Mouse (Mus musculus) embryonic facial prominence, embryonic 12.5 days (tissue): ENCODE measurements around the gene Clp1. TPM values are rescaled to one million over a fixed set of nuclear protein-coding genes. Genes with fewer than 3 reads are reported as not detected.

Source experiments
- ATAC-seq: fragments of 200-750 bp; cut with Nextera tagmentation; 2 replicates; pipeline ENCODE4 v1.8.0; 2017; ENCODE audit not compliant: insufficient number of reproducible peaks, insufficient read depth, low FRiP score, low TSS enrichment
- H3K27ac ChIP-seq: fragments of 300-500 bp; sonication (generic); 2 replicates; pipeline ENCODE4 v1.5.1; 2016; ENCODE audit warnings: mild to moderate bottlenecking
- H3K27me3 ChIP-seq: fragments of 300-500 bp; sonication (generic); 2 replicates; pipeline ENCODE4 v1.6.1; 2016; ENCODE audit warnings: mild to moderate bottlenecking, moderate library complexity
- H3K36me3 ChIP-seq: fragments of 300-500 bp; sonication (generic); 2 replicates; pipeline ENCODE4 v1.6.1; 2016; ENCODE audit warnings: mild to moderate bottlenecking
- H3K4me1 ChIP-seq: fragments of 300-500 bp; sonication (generic); 2 replicates; pipeline ENCODE4 v1.6.1; 2016
- H3K4me2 ChIP-seq: fragments of 300-500 bp; sonication (generic); replicated peaks from 2 replicates; pipeline ENCODE4 v1.6.1; 2016; ENCODE audit warnings: mild to moderate bottlenecking, moderate library complexity
- H3K4me3 ChIP-seq: fragments of 300-500 bp; sonication (generic); 2 replicates; pipeline ENCODE4 v1.5.1; 2016; ENCODE audit warnings: mild to moderate bottlenecking
- H3K9ac ChIP-seq: fragments of 300-500 bp; sonication (generic); 2 replicates; pipeline ENCODE4 v1.6.1; 2016; ENCODE audit warnings: mild to moderate bottlenecking, moderate library complexity
- H3K9me3 ChIP-seq: fragments of 300-500 bp; sonication (generic); 2 replicates; pipeline ENCODE4 v1.6.1; 2016; ENCODE audit warnings: mild to moderate bottlenecking, moderate library complexity
- WGBS: fragments of 180-500 bp; shearing (Covaris S2); methylation state at CpG from one replicate; pipeline ENCODE4 v1.1.7; 2016; 5-methylcytosine and 5-hydroxymethylcytosine counted together
- polyA plus RNA-seq: library from polyadenylated mRNA; unstranded; fragments of >200 nt; fragmentation: Nextera tagmentation; extraction: Ambion mirVana; gene quantifications from 2 replicates; pipeline ENCODE4 v1.2.1, GENCODE M21; 2016

Clp1 gene
- polyA plus RNA-seq, 1 experiment from 2014 or later = 43.8 TPM

DNA sequence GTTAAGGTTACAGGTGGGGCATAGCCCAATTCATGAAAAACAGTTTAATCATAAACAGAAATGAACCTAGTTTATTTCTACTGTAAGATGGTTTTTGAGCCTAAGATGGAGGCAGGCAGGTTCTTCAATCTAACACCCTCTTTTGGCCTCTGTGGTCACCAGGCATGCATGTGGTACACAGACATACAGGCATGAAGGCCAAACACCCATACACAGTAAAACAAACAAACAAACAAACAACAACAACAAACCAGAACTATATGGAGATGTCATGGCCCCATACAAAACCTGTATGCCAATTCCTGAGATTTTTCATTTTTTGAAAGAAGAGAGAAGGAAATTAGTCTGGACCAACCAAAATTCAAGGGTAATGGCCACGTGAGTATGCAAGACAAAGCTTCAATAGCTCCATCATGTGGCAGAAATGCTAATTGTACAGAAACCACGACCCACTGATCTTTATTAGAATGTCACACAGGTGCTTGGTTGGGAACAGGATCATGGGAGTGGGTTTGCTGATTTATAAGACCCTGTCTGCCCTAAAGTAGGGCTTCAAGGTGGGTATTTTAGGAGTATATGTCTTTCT, 31.5 kb upstream of the Clp1 start:
- no peaks in the 10 kb centered on the region for H3K36me3 ChIP-seq
- no peaks in the 10 kb centered on the region for H3K4me1 ChIP-seq
- ATAC-seq = no peak
- no peak overlapping the region for H3K9ac ChIP-seq
- no peak overlapping the region for H3K27ac ChIP-seq
- H3K9me3 ChIP-seq = no peaks in the 10 kb centered on the region
- no peak overlapping the region for H3K4me2 ChIP-seq
- H3K4me3 ChIP-seq = no peak overlapping the region
- 3% methylated on average over 2 of the region's 2 CpGs for WGBS
- H3K27me3 ChIP-seq = no peaks in the 10 kb centered on the region

DNA sequence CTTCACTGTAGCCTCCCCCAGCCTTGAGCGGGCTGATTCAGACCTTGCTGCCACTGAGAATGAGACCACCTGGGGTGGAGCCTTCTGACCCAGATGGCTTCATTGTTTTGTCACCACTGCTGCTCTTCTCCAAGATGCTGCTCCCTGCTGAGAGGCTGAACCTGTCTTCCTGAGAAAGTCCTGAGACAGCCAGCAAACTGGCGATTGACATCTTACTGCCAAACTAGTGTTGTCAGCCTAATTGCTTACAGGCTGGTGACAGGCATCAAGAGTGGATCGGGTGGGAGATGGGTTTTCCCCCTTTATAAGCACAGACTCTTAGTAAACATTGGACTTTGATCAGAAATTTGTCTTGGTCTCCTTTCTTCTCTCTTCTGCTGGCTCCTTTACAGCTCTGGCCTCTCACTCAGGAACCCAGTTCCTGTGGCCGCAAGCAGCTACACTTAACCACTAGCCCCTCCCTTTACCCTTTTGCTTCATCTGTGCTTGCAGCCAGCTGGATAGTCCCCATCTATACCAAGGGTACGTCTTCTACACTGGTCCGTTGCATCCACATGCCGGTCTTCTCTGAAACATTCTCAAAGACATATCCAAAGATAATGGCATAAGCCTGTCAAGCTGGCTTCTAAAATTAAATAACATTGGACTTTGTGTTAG, 30.0 kb upstream of the Clp1 start:
- 51% methylated on average over 7 of the region's 7 CpGs for WGBS

DNA sequence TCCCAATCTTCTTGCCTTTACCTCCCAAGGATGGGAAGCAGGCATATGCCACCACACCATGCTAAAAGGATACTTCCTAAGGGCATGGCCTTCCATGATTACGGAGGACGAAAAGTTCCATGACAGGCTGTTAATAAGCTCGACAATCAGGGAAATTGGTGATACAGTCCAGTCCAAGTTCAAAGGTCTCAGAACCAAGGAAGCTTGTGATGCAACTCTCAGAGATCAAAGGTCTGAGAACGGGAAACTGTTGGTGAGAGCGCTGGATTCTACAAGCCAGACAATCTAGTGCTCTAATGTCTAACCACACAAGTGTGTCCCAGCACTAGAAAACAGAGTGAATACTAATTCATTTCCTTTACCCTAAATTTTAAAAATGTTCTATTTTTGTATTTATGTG, 29.1 kb upstream of the Clp1 start:
- Histone ChIP-seq H3K9ac (no peak overlapping the region), H3K4me3 (no peak overlapping the region), H3K4me2 (no peak overlapping the region), H3K4me1 (no peaks in the 10 kb centered on the region), H3K27me3 (no peaks in the 10 kb centered on the region), H3K36me3 (no peaks in the 10 kb centered on the region), H3K9me3 (no peaks in the 10 kb centered on the region), H3K27ac (no peak overlapping the region)
- ATAC-seq = no peak
- WGBS = 63% methylated on average over 5 of the region's 5 CpGs

More for the DNA sequence above, 30.0 kb upstream of the Clp1 start:
- Histone ChIP-seq H3K27ac (no peak overlapping the region), H3K9ac (no peak overlapping the region), H3K4me2 (no peak overlapping the region), H3K27me3 (no peaks in the 10 kb centered on the region), H3K36me3 (no peaks in the 10 kb centered on the region), H3K4me3 (no peak overlapping the region), H3K4me1 (no peaks in the 10 kb centered on the region), H3K9me3 (no peaks in the 10 kb centered on the region)
- ATAC-seq = no peak

DNA sequence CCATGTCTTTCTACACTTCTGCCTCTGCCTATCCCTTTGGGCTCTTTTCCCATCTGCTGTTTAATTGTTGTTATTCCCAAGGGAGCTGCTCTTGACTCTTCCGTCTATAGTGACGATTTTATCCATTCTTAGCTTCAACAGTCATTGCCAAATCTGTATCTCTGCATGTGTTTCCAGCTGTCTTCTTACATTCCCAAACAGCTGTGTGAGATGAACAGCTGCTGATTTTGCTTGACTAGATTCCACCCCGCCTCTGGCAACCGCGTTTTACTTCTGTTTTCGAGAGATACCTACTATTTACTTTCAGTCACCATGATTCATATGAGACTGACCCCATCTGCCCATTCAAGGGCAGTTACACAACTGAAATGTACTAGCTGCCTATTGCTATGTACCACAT, 23.0 kb upstream of the Clp1 start:
- Histone ChIP-seq H3K4me2 (no peak overlapping the region), H3K4me1 (no peaks in the 10 kb centered on the region), H3K27me3 (no peaks in the 10 kb centered on the region), H3K27ac (no peak overlapping the region), H3K4me3 (no peak overlapping the region), H3K36me3 (no peaks in the 10 kb centered on the region), H3K9me3 (no peaks in the 10 kb centered on the region), H3K9ac (no peak overlapping the region)
- 78% methylated on average over 6 of the region's 6 CpGs for WGBS
- ATAC-seq = no peak

DNA sequence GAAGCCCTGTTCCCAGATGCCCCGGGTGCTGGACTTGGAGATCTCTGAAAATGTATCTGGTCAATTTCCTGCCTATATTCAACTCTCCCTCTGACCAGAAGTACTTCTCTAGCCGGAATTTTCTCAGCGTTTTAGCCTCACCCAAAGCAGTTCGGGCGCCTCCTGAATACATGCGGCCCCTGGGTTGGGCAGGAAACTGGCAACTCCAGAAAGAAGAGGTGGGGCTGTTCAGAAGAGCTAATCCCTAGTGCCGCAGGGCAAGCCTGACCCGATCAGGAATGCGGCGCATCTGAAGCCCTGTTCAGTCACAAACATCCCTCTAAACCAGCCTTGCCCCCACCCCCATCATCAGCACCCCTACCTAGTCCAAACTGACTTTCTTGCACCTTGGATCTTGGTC, 17.0 kb upstream of the Clp1 start:
- H3K27me3 ChIP-seq = no peaks in the 10 kb centered on the region
- 0 out of 2 replicates have a peak, but pooled peaks have one; percentile 5 for ATAC-seq
- H3K4me3 ChIP-seq = peak overlapping the region; percentile 82
- peak overlapping the region; percentile 53 for H3K9ac ChIP-seq
- H3K4me2 ChIP-seq = peak overlapping the region; percentile 97
- WGBS = under 1% methylated on average over 10 of the region's 10 CpGs
- H3K36me3 ChIP-seq = peaks cover 14% of the 10 kb centered on the region; the same call in 1 of the 2 replicates
- peaks cover 36% of the 10 kb centered on the region for H3K4me1 ChIP-seq
- peak overlapping the region; percentile 100 for H3K27ac ChIP-seq
- no peaks in the 10 kb centered on the region for H3K9me3 ChIP-seq

DNA sequence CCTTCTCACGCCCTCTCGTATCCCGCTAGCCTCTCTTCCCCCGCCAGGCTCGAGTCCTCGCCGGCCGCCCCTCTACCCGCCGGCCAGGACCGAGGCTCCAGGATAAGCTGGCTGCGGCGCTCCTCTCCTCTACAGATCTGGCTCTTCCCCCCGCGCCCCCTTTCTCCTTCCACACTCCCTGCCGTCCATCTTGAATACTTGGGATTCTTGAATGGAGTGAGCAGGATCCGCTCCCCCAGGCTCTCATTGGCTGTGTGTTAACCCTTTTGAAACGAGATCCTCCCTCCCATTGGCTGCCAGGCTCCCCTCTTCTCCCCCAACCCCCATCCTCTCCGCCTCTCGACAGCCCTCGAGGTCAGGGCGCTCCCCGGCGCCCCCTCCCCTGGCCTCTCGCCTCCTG, 16.4 kb upstream of the Clp1 start, which contains the start of gene Gm19426:
Gm19426 (minus strand) TSS at position 95 of the 400 bp plus-strand sequence.
- Histone ChIP-seq H3K9ac (peak within 1 kb of the TSS; percentile 98), H3K4me1 (peaks cover 42% of the 10 kb centered on the region), H3K9me3 (no peaks in the 10 kb centered on the region), H3K4me2 (peak within 1 kb of the TSS; percentile 97), H3K36me3 (peaks cover 14% of the 10 kb centered on the region; the same call in 1 of the 2 replicates), H3K4me3 (peak within 1 kb of the TSS; percentile 82), H3K27me3 (no peaks in the 10 kb centered on the region), H3K27ac (peak within 1 kb of the TSS; percentile 100)
- 1% methylated on average over 25 of the region's 25 CpGs for WGBS
- peak; percentile 89 for ATAC-seq

DNA sequence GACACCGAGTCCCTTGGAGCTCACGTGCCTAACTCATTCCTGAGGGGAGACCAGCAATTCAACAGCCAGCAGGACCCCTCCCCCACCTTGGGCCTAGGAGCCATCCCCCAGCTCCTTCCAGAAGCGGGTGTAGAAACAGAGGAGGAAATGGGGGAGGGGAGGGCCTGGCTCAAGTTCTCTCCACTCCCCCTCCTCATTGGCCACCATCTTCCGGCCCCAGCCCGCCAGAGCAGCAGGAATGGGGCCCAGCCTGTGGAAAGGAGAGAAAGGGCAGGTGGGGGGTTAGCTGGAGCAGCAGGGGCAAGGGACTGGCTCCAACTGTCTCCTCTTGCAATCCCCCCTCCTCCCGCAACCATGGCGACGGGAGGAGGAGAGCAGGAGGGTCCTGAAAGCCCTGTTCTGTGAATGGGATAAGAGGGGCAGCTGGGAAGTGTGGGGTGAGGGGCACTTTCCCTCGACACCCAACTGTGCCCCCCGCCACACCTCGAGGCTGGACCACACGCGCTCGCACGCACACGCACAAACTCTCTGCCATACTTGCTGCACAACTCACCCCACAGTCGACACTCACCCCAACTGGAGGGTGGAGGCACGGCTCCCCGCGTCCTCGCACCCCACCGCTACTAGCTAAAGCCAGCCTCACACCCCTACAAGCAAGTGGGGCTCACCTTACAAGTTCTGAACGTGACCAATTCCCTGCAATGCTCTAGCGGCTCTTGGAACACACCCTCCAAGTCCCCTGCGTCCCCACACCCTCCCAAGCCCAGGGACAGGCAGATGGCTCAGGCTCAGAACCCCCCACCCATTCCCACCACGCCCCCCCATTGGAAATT, 15.5 kb upstream of the Clp1 start:
- Histone ChIP-seq H3K4me3 (peak overlapping the region; percentile 82), H3K4me1 (peaks cover 51% of the 10 kb centered on the region), H3K4me2 (peak overlapping the region; percentile 97)

DNA sequence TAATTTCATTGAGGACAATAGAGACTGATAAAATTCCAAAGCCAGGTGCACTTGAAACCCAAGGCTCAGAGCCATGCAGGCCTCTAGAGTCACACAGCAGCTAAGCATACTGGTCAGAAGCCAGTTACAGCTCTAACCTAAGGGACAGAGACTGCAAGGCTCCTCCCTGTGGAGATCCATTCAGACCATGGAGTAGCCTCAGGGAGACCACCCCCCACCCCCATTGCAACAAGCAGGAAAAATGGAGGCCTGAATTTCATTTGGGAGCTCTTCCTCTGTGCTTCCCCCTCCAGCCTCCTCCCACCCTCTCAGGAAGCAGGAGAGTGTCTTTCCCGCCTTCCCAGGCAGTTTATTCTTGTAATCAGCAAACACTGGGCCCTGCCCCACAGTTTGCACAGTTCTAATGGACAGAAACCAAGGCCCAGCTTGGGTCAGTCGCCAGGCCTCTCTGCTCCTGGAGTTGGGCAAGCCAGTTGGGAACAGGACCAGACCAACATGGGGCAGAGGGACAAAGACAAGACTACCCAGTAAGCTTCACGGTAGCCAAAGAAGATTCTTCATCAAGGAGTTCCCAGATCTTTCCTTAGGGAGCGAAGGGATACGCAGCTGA, 14.8 kb upstream of the Clp1 start:
- ATAC-seq = no peak
- peak overlapping the region; percentile 98 for H3K9ac ChIP-seq
- peaks cover 14% of the 10 kb centered on the region; the same call in 1 of the 2 replicates for H3K36me3 ChIP-seq
- H3K9me3 ChIP-seq = no peaks in the 10 kb centered on the region
- H3K4me1 ChIP-seq = peaks cover 58% of the 10 kb centered on the region
- peak overlapping the region; percentile 82 for H3K4me3 ChIP-seq
- H3K27me3 ChIP-seq = no peaks in the 10 kb centered on the region
- H3K27ac ChIP-seq = peak overlapping the region; percentile 100
- WGBS = 0% methylated on average over 5 of the region's 5 CpGs
- H3K4me2 ChIP-seq = peak overlapping the region; percentile 97

More for the DNA sequence above, 15.5 kb upstream of the Clp1 start:
- no peaks in the 10 kb centered on the region for H3K9me3 ChIP-seq
- peak overlapping the region; percentile 98 for H3K9ac ChIP-seq
- no peaks in the 10 kb centered on the region for H3K27me3 ChIP-seq
- peak; percentile 82 for ATAC-seq
- under 1% methylated on average over 24 of the region's 26 CpGs for WGBS
- peaks cover 14% of the 10 kb centered on the region; the same call in 1 of the 2 replicates for H3K36me3 ChIP-seq
- H3K27ac ChIP-seq = peak overlapping the region; percentile 100

DNA sequence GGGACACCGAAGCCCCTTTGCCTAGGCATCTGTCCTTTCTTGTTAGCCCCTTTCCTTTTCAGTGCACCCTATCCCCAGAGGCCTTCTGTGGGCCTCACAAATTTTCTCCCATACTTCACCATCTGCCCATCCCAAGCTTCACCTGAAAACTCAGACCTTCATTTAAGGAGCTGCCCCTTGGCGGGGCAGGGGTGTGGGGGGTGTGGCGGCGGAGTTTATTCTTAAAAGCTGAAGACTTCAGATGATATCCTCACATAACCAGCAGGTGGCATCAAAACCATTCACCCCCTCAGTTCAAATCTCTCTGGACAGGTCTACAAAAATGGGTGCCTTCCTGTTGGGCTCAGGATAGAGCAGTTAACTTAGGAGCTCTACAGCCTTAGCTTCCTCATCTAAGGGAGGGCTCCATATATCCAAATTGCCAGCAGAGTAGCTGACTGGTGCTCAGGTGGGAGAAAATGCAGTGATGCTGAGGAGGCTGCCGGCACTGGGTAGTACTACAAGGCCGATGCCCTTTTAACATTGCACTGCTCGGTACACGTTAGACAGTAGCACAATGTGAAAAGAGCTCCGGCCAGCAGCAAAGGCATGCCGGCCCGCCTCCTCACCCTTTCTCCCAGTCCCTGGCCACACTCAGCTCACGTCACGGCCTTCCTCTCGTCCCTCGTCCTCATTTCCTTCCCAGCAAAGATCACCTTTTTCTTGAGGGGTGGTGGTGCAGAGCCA, 13.6 kb upstream of the Clp1 start:
- H3K27ac ChIP-seq = peak overlapping the region; percentile 100
- peaks cover 14% of the 10 kb centered on the region; the same call in 1 of the 2 replicates for H3K36me3 ChIP-seq
- ATAC-seq = no peak
- peak overlapping the region; percentile 98 for H3K9ac ChIP-seq
- H3K9me3 ChIP-seq = no peaks in the 10 kb centered on the region
- peak overlapping the region; percentile 97 for H3K4me2 ChIP-seq
- 73% methylated on average over 15 of the region's 15 CpGs for WGBS
- H3K4me1 ChIP-seq = peaks cover 70% of the 10 kb centered on the region
- H3K27me3 ChIP-seq = no peaks in the 10 kb centered on the region
- H3K4me3 ChIP-seq = peak overlapping the region; percentile 82

DNA sequence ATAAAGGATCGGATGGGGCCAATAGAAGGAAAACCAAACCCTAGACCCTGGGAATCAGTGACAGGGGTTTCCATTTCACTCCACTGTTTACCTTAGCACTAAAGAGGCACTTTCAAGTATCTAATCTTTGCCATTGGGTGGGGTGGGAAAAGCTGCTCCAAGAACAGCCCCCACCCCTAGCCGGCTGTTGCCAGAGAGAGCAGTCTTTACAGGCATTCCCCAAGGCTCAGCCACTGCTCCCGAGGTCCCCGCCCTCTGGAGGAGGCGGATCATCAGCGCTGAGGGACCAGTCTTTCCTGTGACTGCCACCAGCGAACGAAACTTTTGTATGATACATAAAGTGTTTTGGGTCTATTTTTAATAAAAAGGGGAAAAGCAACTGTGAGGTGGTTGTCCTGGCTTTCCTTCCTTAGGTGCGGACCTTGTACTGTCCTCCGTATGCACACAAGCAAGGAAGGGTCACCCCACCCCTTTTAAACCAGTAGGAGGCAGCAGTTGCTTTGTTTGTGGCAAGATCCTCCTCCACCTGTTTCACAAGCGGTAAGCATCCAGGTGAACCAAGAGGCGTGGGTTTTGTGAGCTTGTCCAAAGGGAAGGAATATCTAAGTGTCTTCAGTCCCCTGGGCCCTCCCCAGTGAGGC, 11.2 kb upstream of the Clp1 start:
- ATAC-seq = no peak
- Histone ChIP-seq H3K36me3 (peaks cover 14% of the 10 kb centered on the region; the same call in 1 of the 2 replicates), H3K4me3 (0 out of 2 replicates have a peak overlapping the region, but pooled peaks have one; percentile 7), H3K9ac (peak overlapping the region; percentile 19; the same call in 1 of the 2 replicates), H3K27ac (peak overlapping the region; percentile 83), H3K4me2 (peak overlapping the region; percentile 97), H3K27me3 (no peaks in the 10 kb centered on the region), H3K9me3 (no peaks in the 10 kb centered on the region), H3K4me1 (peaks cover 83% of the 10 kb centered on the region)
- 1% methylated on average over 12 of the region's 12 CpGs for WGBS
